Mouse (Mus musculus) stomach, postnatal 0 days (tissue): Measurements from ENCODE around the gene Zfyve26.

ENCODE experiments used
- CTCF ChIP-seq: IDR thresholded peaks from 2 replicates; pipeline ENCODE4 v1.5.1; 2016; ENCODE audit warnings: antibody characterized with exemption, low read depth, mild to moderate bottlenecking, moderate library complexity
- EP300 ChIP-seq: optimal IDR thresholded peaks from 2 replicates; pipeline ENCODE3; 2016; ENCODE audit warnings: antibody characterized with exemption

DNA sequence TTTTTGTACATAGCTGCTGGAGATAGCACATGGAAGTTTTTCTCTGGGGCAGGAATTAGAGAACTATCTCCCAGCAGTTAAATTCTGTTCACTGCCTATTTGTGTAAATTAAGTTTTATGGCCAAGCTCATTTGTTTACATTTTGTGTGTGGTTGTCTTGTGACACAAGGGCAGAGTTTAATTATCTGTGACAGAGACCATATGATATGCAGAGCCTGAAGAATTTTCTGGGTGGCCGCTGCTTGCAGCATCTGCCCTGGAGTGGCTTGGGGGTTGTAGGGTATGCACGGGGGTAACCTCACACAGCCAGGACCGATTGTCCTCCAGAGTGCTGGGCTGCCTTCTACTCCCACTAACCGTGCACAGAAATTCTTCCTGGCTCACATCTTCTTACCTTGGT lies 9.9 kb upstream of the Zfyve26 start:
- TF ChIP-seq CTCF: no peak
- TF ChIP-seq EP300: no peak
